ENCODE assay signal across 14 mouse cellular contexts in the genomic region with DNA sequence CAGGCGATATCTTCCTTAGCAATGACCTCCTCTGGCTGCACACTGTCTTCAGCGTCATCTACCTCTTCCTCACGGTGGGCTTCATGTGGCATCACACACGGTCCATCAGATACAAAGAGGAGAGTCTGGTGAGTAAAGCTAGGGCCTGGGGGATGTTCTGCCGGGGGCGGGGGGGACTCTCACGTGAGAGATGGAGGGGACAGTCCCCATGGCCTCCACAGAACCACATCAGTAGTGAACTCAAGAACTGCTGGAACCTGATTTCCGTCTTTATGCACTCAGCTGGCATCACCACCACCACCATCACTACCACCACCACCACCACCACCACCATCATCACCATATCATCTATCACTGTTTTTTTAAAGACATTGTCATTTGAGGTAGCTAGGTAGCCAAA. TPM values are rescaled to one million over a fixed set of nuclear protein-coding genes. Genes with fewer than 3 reads are reported as not detected.
"Had no signal": no experiment of that assay in that cellular context is flagged by ENCODE, and none has a peak within 500 bp of the region (broad histone marks: within the 10 kb centered on the region; RNA-seq: fewer than 3 reads in every experiment).

No protein-coding gene starts in this region.

- ATAC-seq: midbrain, embryonic 13.5 days; midbrain, embryonic 16.5 days had no signal

- H3K4me2 ChIP-seq: liver, embryonic 15.5 days; lung, embryonic 15.5 days; midbrain, embryonic 13.5 days; neural tube, embryonic 13.5 days; stomach, embryonic 15.5 days had no signal

- H3K27ac ChIP-seq: kidney, postnatal 0 days; left cerebral cortex, adult 2 months; liver, embryonic 15.5 days; lung, embryonic 15.5 days; midbrain, embryonic 10.5 days; midbrain, embryonic 13.5 days; neural tube, embryonic 13.5 days; stomach, embryonic 15.5 days had no signal

- H3K36me3 ChIP-seq: midbrain, embryonic 10.5 days; midbrain, embryonic 13.5 days; neural tube, embryonic 13.5 days had no signal

- H3K4me3 ChIP-seq: left cerebral cortex, adult 2 months; liver, embryonic 15.5 days; lung, embryonic 15.5 days; midbrain, embryonic 10.5 days; midbrain, embryonic 13.5 days; myocyte; neural tube, embryonic 13.5 days; stomach, embryonic 15.5 days had no signal

- H3K9ac ChIP-seq: liver, embryonic 15.5 days; lung, embryonic 15.5 days; midbrain, embryonic 13.5 days; neural tube, embryonic 13.5 days; stomach, embryonic 15.5 days had no signal

- H3K4me1 ChIP-seq: midbrain, embryonic 10.5 days; midbrain, embryonic 13.5 days; neural tube, embryonic 13.5 days had no signal

- H3K9me3 ChIP-seq: liver, embryonic 15.5 days; lung, embryonic 15.5 days; midbrain, embryonic 10.5 days; midbrain, embryonic 13.5 days; neural tube, embryonic 13.5 days; stomach, embryonic 15.5 days had no signal

- H3K27me3 ChIP-seq: liver, embryonic 15.5 days; lung, embryonic 15.5 days; midbrain, embryonic 13.5 days; neural tube, embryonic 13.5 days; stomach, embryonic 15.5 days had no signal

- DNase-seq: layer of hippocampus, postnatal 36 days; retina, postnatal 1 day; right cerebral cortex, postnatal 25 days; thymus, postnatal 25 days had no signal

RNA-seq across cellular contexts. Expression of gene Lefty1, which starts 21.6 kb away (rescaled TPM):
- polyA plus RNA-seq: midbrain, embryonic 13.5 days; midbrain, embryonic 16.5 days had no signal
